Mouse (Mus musculus) liver, embryonic 14.5 days (tissue): Measurements from ENCODE around the gene Ppox. TPM values are rescaled to one million over a fixed set of nuclear protein-coding genes. Genes with fewer than 3 reads are reported as not detected.

Experiments used
- ATAC-seq: fragments of 200-750 bp; cut with Nextera tagmentation; 2 replicates; pipeline ENCODE4 v1.8.0; 2017; ENCODE audit warnings: moderate number of reproducible peaks, mild to moderate bottlenecking, moderate library complexity; ENCODE audit not compliant: insufficient read depth
- DNase-seq, 3 experiments: peaks; one replicate each; pipeline ENCODE4 v3.0.0-alpha.2; 2012 to 2013; ENCODE audit warnings: low read depth in 3 of 3, low spot score in 3 of 3
- H3K27ac ChIP-seq: fragments of 300-500 bp; sonication (generic); 2 replicates; pipeline ENCODE4 v1.5.1; 2014; ENCODE audit warnings: moderate library complexity, mild to moderate bottlenecking, control low read depth, inconsistent platforms
- H3K27me3 ChIP-seq: fragments of 300-500 bp; sonication (generic); 2 replicates; pipeline ENCODE4 v1.6.1; 2014; ENCODE audit warnings: mild to moderate bottlenecking, low read length, moderate library complexity; ENCODE audit not compliant: control insufficient read depth, insufficient read depth
- H3K36me3 ChIP-seq: fragments of 300-500 bp; sonication (generic); replicated peaks from 2 replicates; pipeline ENCODE4 v1.6.1; 2014; ENCODE audit warnings: low read depth; ENCODE audit not compliant: control insufficient read depth, insufficient read depth
- H3K4me1 ChIP-seq, 2 experiments: fragments of 200-500 bp in 1 of 2; fragments of 300-500 bp in 1 of 2; sonication (generic) in 1 of 2; replicated peaks; 2 replicates each; pipeline ENCODE4 v1.6.1; 2012 to 2014; ENCODE audit warnings: antibody characterized with exemption in 1 of 2, inconsistent platforms in 1 of 2, low read length in 1 of 2; ENCODE audit not compliant: control insufficient read depth in 2 of 2, insufficient read depth in 2 of 2
- H3K4me2 ChIP-seq: fragments of 300-500 bp; sonication (generic); 2 replicates; pipeline ENCODE4 v1.6.1; 2014; ENCODE audit warnings: low read depth, mild to moderate bottlenecking, control low read depth, moderate library complexity
- H3K4me3 ChIP-seq, 2 experiments: fragments of 200-500 bp in 1 of 2; fragments of 300-500 bp in 1 of 2; sonication (generic) in 1 of 2; 2 replicates each; pipeline ENCODE4 v1.5.1; 2012 to 2014; ENCODE audit warnings: low read depth in 2 of 2, low read length in 2 of 2, mild to moderate bottlenecking in 2 of 2, control low read depth in 1 of 2, inconsistent platforms in 1 of 2, moderate library complexity in 1 of 2; ENCODE audit not compliant: insufficient read depth in 1 of 2
- H3K9ac ChIP-seq: fragments of 300-500 bp; sonication (generic); replicated peaks from 2 replicates; pipeline ENCODE4 v1.6.1; 2014; ENCODE audit warnings: mild to moderate bottlenecking, control low read depth, moderate library complexity
- H3K9me3 ChIP-seq: fragments of 300-500 bp; sonication (generic); 2 replicates; pipeline ENCODE4 v1.6.1; 2016; ENCODE audit warnings: low read length, mixed read lengths; ENCODE audit not compliant: control insufficient read depth
- CTCF ChIP-seq: IDR thresholded peaks from 2 replicates; pipeline ENCODE4 v1.5.1; 2016; ENCODE audit warnings: antibody characterized with exemption, low read depth, control low read depth
- EP300 ChIP-seq: IDR thresholded peaks from 2 replicates; pipeline ENCODE4 v1.6.1; 2016; ENCODE audit warnings: antibody characterized with exemption, low read depth
- WGBS: fragments of 180-500 bp; shearing (Covaris S2); extraction: QIAGEN DNeasy Blood & Tissue Kit; methylation state at CpG from one replicate; pipeline ENCODE4 v1.1.7; 2014; ENCODE audit not compliant: insufficient replicate concordance; 5-methylcytosine and 5-hydroxymethylcytosine counted together
- polyA plus RNA-seq, 2 experiments: library from polyadenylated mRNA; depleted of rRNA in 1 of 2; stranded (reverse) in 1 of 2; unstranded in 1 of 2; fragments of >200 nt; fragmentation: Nextera tagmentation in 1 of 2; extraction: Ambion mirVana in 1 of 2; gene quantifications; 2 replicates each; pipeline versions ENCODE4 v1.2.1 to v1.2.3; 2012 to 2014

Gene Ppox
- polyA plus RNA-seq, 2 experiments: 161 to 170 TPM

GRCm38 (mm10) chr1:171279721-171280120 is 1.3 kb downstream of the Ppox start:
- Histone ChIP-seq H3K9ac (peak overlapping the region; percentile 100), H3K4me2 (peak overlapping the region; percentile 95), H3K4me1 (peaks cover 8 to 13% of the 10 kb centered on the region in 2 experiments; a peak in 3 of 4 replicates), H3K27me3 (no peaks in the 10 kb centered on the region), H3K36me3 (peaks cover 68% of the 10 kb centered on the region), H3K4me3 (peak overlapping the region; percentile 66 to 93), H3K27ac (peak overlapping the region; percentile 96), H3K9me3 (no peaks in the 10 kb centered on the region)
- DNase-seq: no peak
- ATAC-seq: no peak
- WGBS: 42% methylated on average over 5 of the region's 5 CpGs
- TF ChIP-seq EP300: no peak
- TF ChIP-seq CTCF: no peak

GRCm38 (mm10) chr1:171279012-171279705 is 1.8 kb downstream of the Ppox start:
- peak overlapping the region; percentile 96 for H3K27ac ChIP-seq
- H3K4me1 ChIP-seq: peaks cover 8 to 13% of the 10 kb centered on the region in 2 experiments; a peak in 3 of 4 replicates
- 87% methylated on average over 14 of the region's 14 CpGs for WGBS
- no peak for DNase-seq
- H3K4me3 ChIP-seq: peak overlapping the region; percentile 66 to 93
- H3K27me3 ChIP-seq: no peaks in the 10 kb centered on the region
- H3K9me3 ChIP-seq: no peaks in the 10 kb centered on the region
- peaks cover 70% of the 10 kb centered on the region for H3K36me3 ChIP-seq
- peak overlapping the region; percentile 95 for H3K4me2 ChIP-seq
- ATAC-seq: no peak
- TF ChIP-seq CTCF (no peak), EP300 (no peak)
- peak overlapping the region; percentile 100 for H3K9ac ChIP-seq

GRCm38 (mm10) chr1:171278436-171278835 is 2.5 kb downstream of the Ppox start:
- Histone ChIP-seq H3K9ac (peak overlapping the region; percentile 100), H3K27me3 (no peaks in the 10 kb centered on the region), H3K27ac (peak overlapping the region; percentile 10; the same call in 1 of the 2 replicates), H3K4me1 (peaks cover 8 to 13% of the 10 kb centered on the region in 2 experiments; a peak in 3 of 4 replicates), H3K4me3 (peak overlapping the region; percentile 66 to 93), H3K36me3 (peaks cover 72% of the 10 kb centered on the region), H3K4me2 (peak overlapping the region; percentile 95), H3K9me3 (no peaks in the 10 kb centered on the region)
- ATAC-seq (no peak), DNase-seq (no peak)
- TF ChIP-seq EP300: no peak
- no peak for TF ChIP-seq CTCF
- WGBS: 95% methylated on average over 8 of the region's 8 CpGs

- peak overlapping the region; percentile 95 for H3K4me2 ChIP-seq
- TF ChIP-seq CTCF (no peak), EP300 (no peak)
- ATAC-seq: no peak
- WGBS: 87% methylated on average over 10 of the region's 10 CpGs
- peaks cover 8 to 11% of the 10 kb centered on the region in 2 experiments; a peak in 3 of 4 replicates for H3K4me1 ChIP-seq
- H3K4me3 ChIP-seq: peak overlapping the region; percentile 66 to 93; a peak in 3 of 4 replicates
- no peak for DNase-seq
- H3K9me3 ChIP-seq: no peaks in the 10 kb centered on the region
- H3K27ac ChIP-seq: peak overlapping the region; percentile 10; the same call in 1 of the 2 replicates
- H3K9ac ChIP-seq: peak overlapping the region; percentile 34
- peaks cover 70% of the 10 kb centered on the region for H3K36me3 ChIP-seq
- no peaks in the 10 kb centered on the region for H3K27me3 ChIP-seq
Measured at GRCm38 (mm10) chr1:171277736-171278135, 3.2 kb downstream of the Ppox start.

- no peaks in the 10 kb centered on the region for H3K27me3 ChIP-seq
- WGBS: 90% methylated on average over 14 of the region's 14 CpGs
Measured at GRCm38 (mm10) chr1:171276110-171276748, 4.8 kb downstream of the Ppox start.

More at GRCm38 (mm10) chr1:171276110-171276748, 4.8 kb downstream of the Ppox start:
- TF ChIP-seq EP300 (no peak), CTCF (no peak; the same call in 1 of the 2 replicates)
- Histone ChIP-seq H3K4me2 (no peak overlapping the region), H3K4me1 (peaks cover 11 to 15% of the 10 kb centered on the region in 2 experiments), H3K4me3 (no peak overlapping the region), H3K9ac (no peak overlapping the region), H3K36me3 (peaks cover 76% of the 10 kb centered on the region), H3K27ac (no peak overlapping the region), H3K9me3 (no peaks in the 10 kb centered on the region)
- no peak for DNase-seq
- ATAC-seq: no peak
